Mouse (Mus musculus) intestine, postnatal 0 days (tissue): ENCODE results near the gene Stum. TPM values are rescaled to one million over a fixed set of nuclear protein-coding genes. Genes with fewer than 3 reads are reported as not detected.
"Not testable (repeated sequence)": the region's sequence is repeated elsewhere in the genome, so short reads cannot be mapped to it uniquely, and the experiment has no call there.

ENCODE experiments used
- ATAC-seq: fragments of 200-750 bp; cut with Nextera tagmentation; 2 replicates; pipeline ENCODE4 v1.8.0; 2017; ENCODE audit warnings: mild to moderate bottlenecking, moderate TSS enrichment, moderate library complexity
- H3K27ac ChIP-seq: fragments of 300-500 bp; sonication (generic); 2 replicates; pipeline ENCODE4 v1.5.1; 2014; ENCODE audit warnings: mild to moderate bottlenecking, low read depth, low read length, moderate library complexity
- H3K27me3 ChIP-seq: fragments of 300-500 bp; sonication (generic); replicated peaks from 2 replicates; pipeline ENCODE4 v1.6.1; 2014; ENCODE audit warnings: low read length, mixed read lengths; ENCODE audit not compliant: control insufficient read depth, insufficient read depth
- H3K36me3 ChIP-seq: fragments of 300-500 bp; sonication (generic); 2 replicates; pipeline ENCODE4 v1.6.1; 2014; ENCODE audit warnings: mild to moderate bottlenecking, moderate library complexity; ENCODE audit not compliant: control insufficient read depth, insufficient read depth
- H3K4me1 ChIP-seq: fragments of 300-500 bp; sonication (generic); replicated peaks from 2 replicates; pipeline ENCODE4 v1.6.1; 2014; ENCODE audit warnings: antibody characterized with exemption, low read length, mixed read lengths; ENCODE audit not compliant: control insufficient read depth, insufficient read depth
- H3K4me2 ChIP-seq: fragments of 300-500 bp; sonication (generic); replicated peaks from 2 replicates; pipeline ENCODE4 v1.6.1; 2014; ENCODE audit warnings: low read depth, mild to moderate bottlenecking, moderate library complexity
- H3K4me3 ChIP-seq: fragments of 300-500 bp; sonication (generic); 2 replicates; pipeline ENCODE4 v1.5.1; 2014; ENCODE audit warnings: low read depth, low read length
- H3K9ac ChIP-seq: fragments of 300-500 bp; sonication (generic); 2 replicates; pipeline ENCODE4 v1.6.1; 2014; ENCODE audit warnings: mild to moderate bottlenecking, low read depth, low read length
- H3K9me3 ChIP-seq: fragments of 300-500 bp; sonication (generic); 2 replicates; pipeline ENCODE4 v1.6.1; 2016; ENCODE audit warnings: mixed run types; ENCODE audit not compliant: control insufficient read depth
- CTCF ChIP-seq: sonication (generic); IDR thresholded peaks from 2 replicates; pipeline ENCODE4 v1.5.1; 2016; ENCODE audit warnings: low read depth, mild to moderate bottlenecking, control low read depth, antibody characterized with exemption, moderate library complexity
- WGBS: fragments of 180-500 bp; shearing (Covaris S2); extraction: QIAGEN DNeasy Blood & Tissue Kit; methylation state at CpG from one replicate; pipeline ENCODE4 v1.1.7; 2014; 5-methylcytosine and 5-hydroxymethylcytosine counted together
- polyA plus RNA-seq: library from polyadenylated mRNA; unstranded; fragments of >200 nt; fragmentation: Nextera tagmentation; extraction: Ambion mirVana; gene quantifications from 2 replicates; pipeline ENCODE4 v1.2.1, GENCODE M21; 2015

The Stum gene
- polyA plus RNA-seq, 1 experiment from 2014 or later: 2.6 TPM

DNA sequence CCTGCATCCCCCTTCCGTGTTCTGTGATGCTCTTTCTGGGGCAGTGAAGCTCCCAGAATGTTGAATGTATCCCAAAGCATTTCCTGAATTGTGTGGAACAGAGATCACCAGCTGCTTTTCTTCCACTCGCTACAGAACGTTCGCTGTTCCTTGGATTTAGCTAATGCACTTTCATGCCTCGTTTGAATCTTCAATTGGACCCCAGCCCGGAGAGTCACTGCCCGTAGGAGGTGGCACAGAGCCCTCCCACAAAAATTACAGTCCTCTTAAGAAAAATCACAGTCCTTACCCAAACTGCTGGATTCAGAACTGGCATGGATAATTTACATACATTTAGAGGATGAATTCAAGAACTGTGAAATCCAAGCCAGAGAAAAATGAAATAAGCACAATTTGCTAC lies 36.9 kb upstream of the Stum start:
- no peak overlapping the region for H3K9ac ChIP-seq
- H3K4me2 ChIP-seq: no peak overlapping the region
- H3K36me3 ChIP-seq: no peaks in the 10 kb centered on the region
- H3K27me3 ChIP-seq: no peaks in the 10 kb centered on the region
- no peak overlapping the region for H3K27ac ChIP-seq
- WGBS: 59% methylated on average over 7 of the region's 7 CpGs
- H3K4me1 ChIP-seq: no peaks in the 10 kb centered on the region
- no peak overlapping the region for H3K4me3 ChIP-seq
- TF ChIP-seq CTCF: no peak
- no peak for ATAC-seq
- H3K9me3 ChIP-seq: no peaks in the 10 kb centered on the region

GRCm38 (mm10) chr1:180519520-180519919 lies 36.2 kb upstream of the Stum start:
- H3K9me3 ChIP-seq: no peaks in the 10 kb centered on the region
- no peaks in the 10 kb centered on the region for H3K36me3 ChIP-seq
- 90% methylated on average over 7 of the region's 8 CpGs for WGBS
- ATAC-seq: no peak
- no peaks in the 10 kb centered on the region for H3K27me3 ChIP-seq
- no peak overlapping the region for H3K9ac ChIP-seq
- H3K4me1 ChIP-seq: no peaks in the 10 kb centered on the region
- TF ChIP-seq CTCF: no peak
- H3K4me2 ChIP-seq: no peak overlapping the region
- no peak overlapping the region for H3K27ac ChIP-seq
- no peak overlapping the region for H3K4me3 ChIP-seq

- H3K4me1 ChIP-seq, H3K4me2 ChIP-seq, H3K9ac ChIP-seq, H3K27me3 ChIP-seq, H3K9me3 ChIP-seq, ATAC-seq, H3K36me3 ChIP-seq, H3K4me3 ChIP-seq, H3K27ac ChIP-seq: not testable (repeated sequence)
- 94% methylated on average over 7 of the region's 7 CpGs for WGBS
Observed at GRCm38 (mm10) chr1:180518899-180519298, 35.6 kb upstream of the Stum start.

- H3K9ac ChIP-seq: no peak overlapping the region
- H3K4me2 ChIP-seq: no peak overlapping the region
- no peak for ATAC-seq
- no peak overlapping the region for H3K4me3 ChIP-seq
- WGBS: 58% methylated on average over 8 of the region's 8 CpGs
- H3K36me3 ChIP-seq: no peaks in the 10 kb centered on the region
- TF ChIP-seq CTCF: no peak
- no peaks in the 10 kb centered on the region for H3K27me3 ChIP-seq
- H3K4me1 ChIP-seq: no peaks in the 10 kb centered on the region
- no peak overlapping the region for H3K27ac ChIP-seq
- no peaks in the 10 kb centered on the region for H3K9me3 ChIP-seq
Observed at GRCm38 (mm10) chr1:180518412-180518811, 35.1 kb upstream of the Stum start.

DNA sequence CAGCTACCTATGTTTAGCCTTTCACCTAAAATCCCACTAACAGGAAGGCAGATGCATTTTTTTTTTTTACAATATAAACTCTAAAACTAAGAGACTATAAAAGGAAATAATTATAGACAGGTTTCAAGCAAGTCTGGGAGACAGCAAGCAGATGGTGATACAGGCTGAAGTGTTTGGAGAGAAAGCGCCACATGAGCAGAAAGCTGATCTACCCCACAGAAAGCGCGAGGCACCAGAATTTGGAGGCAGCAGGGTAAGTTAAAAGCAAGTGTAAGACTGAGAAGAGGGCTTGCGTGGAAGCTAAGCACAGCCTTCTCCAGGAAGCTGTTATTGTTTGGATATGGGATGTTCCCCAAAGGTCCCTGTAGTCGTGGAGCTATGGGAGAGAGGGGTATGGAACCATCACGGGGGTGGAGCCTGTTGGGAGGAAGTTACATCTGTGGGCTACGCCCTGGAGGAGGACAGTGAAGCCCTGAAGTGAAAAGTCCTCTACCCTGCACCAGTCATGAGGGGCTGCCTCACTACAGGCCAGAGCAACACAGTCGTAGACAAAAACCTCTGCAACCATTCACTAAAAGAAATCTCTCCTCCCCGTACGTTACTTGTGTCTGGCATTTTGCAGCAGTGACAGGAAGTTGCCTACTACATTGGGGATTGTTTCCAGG lies 34.2 kb upstream of the Stum start:
- ATAC-seq: no peak
- Histone ChIP-seq H3K4me1 (no peaks in the 10 kb centered on the region), H3K9me3 (no peaks in the 10 kb centered on the region), H3K27me3 (no peaks in the 10 kb centered on the region), H3K36me3 (no peaks in the 10 kb centered on the region), H3K9ac (no peak overlapping the region), H3K27ac (no peak overlapping the region), H3K4me2 (no peak overlapping the region), H3K4me3 (no peak overlapping the region)
- WGBS: 62% methylated on average over 10 of the region's 10 CpGs
- TF ChIP-seq CTCF: no peak

DNA sequence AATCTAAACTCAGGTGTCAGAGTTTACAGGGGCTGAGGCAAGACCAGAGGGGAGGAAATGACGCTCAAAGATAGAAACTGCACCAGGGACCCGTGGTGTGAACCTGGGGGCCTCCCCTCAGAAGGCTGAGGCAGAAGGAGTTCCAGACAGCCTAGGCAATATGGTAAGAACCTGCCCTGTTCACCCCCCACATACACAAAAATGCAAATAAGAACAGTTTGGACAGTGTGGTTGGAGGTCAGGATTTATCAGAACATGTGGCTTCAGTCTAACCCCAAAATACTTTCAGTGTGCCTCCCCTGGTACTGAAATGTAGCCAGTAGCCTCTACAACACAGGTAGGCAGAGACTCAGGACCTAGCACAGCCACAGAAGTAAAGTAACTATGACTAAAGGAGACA lies 30.8 kb upstream of the Stum start:
- no peak for ATAC-seq
- H3K36me3 ChIP-seq: no peaks in the 10 kb centered on the region
- no peaks in the 10 kb centered on the region for H3K27me3 ChIP-seq
- no peak overlapping the region for H3K9ac ChIP-seq
- TF ChIP-seq CTCF: no peak
- H3K9me3 ChIP-seq: no peaks in the 10 kb centered on the region
- no peak overlapping the region for H3K4me2 ChIP-seq
- H3K27ac ChIP-seq: no peak overlapping the region
- no peak overlapping the region for H3K4me3 ChIP-seq
- WGBS: 57% methylated on average over 2 of the region's 2 CpGs
- H3K4me1 ChIP-seq: no peaks in the 10 kb centered on the region

- Histone ChIP-seq H3K36me3 (no peaks in the 10 kb centered on the region), H3K4me2 (no peak overlapping the region), H3K27me3 (no peaks in the 10 kb centered on the region), H3K27ac (no peak overlapping the region), H3K9me3 (no peaks in the 10 kb centered on the region), H3K4me1 (no peaks in the 10 kb centered on the region), H3K4me3 (no peak overlapping the region), H3K9ac (no peak overlapping the region)
- ATAC-seq: no peak
- WGBS: 45% methylated on average over 4 of the region's 4 CpGs
- TF ChIP-seq CTCF: no peak
Observed at GRCm38 (mm10) chr1:180510879-180511278, 27.6 kb upstream of the Stum start.
